Mouse (Mus musculus) heart, embryonic 14.5 days (tissue): Measurements from ENCODE around the gene Tgfbr2. TPM values are rescaled to one million over a fixed set of nuclear protein-coding genes. Genes with fewer than 3 reads are reported as not detected.

Source experiments
- ATAC-seq: fragments of 200-750 bp; cut with Nextera tagmentation; 2 replicates; pipeline ENCODE4 v1.8.0; 2017; ENCODE audit warnings: low read depth, moderate TSS enrichment; ENCODE audit not compliant: insufficient number of reproducible peaks, insufficient read depth, low FRiP score
- H3K27ac ChIP-seq, 2 experiments: fragments of 200-500 bp in 1 of 2; fragments of 300-500 bp in 1 of 2; sonication (generic) in 1 of 2; replicated peaks in 1 of 2; 2 replicates each; pipeline ENCODE4 v1.5.1; 2012 to 2014; ENCODE audit warnings: low read depth in 2 of 2, low read length in 2 of 2, control low read depth in 1 of 2, mild to moderate bottlenecking in 1 of 2, mixed read lengths in 1 of 2; ENCODE audit not compliant: control insufficient read depth in 1 of 2, insufficient read depth in 1 of 2
- H3K27me3 ChIP-seq: fragments of 300-500 bp; sonication (generic); 2 replicates; pipeline ENCODE4 v1.6.1; 2014; ENCODE audit warnings: mild to moderate bottlenecking, low read length, control low read depth; ENCODE audit not compliant: control insufficient read depth, insufficient read depth
- H3K36me3 ChIP-seq: fragments of 300-500 bp; sonication (generic); 2 replicates; pipeline ENCODE4 v1.6.1; 2014; ENCODE audit warnings: mild to moderate bottlenecking, control low read depth, low read length, mixed read lengths; ENCODE audit not compliant: control insufficient read depth, insufficient read depth
- H3K4me1 ChIP-seq, 2 experiments: fragments of 200-500 bp in 1 of 2; fragments of 300-500 bp in 1 of 2; sonication (generic) in 1 of 2; 2 replicates each; pipeline ENCODE4 v1.6.1; 2012 to 2014; ENCODE audit warnings: low read length in 2 of 2, control low read depth in 1 of 2, mixed read lengths in 1 of 2; ENCODE audit not compliant: control insufficient read depth in 2 of 2, insufficient read depth in 2 of 2
- H3K4me2 ChIP-seq: fragments of 300-500 bp; sonication (generic); 2 replicates; pipeline ENCODE4 v1.6.1; 2014; ENCODE audit warnings: mild to moderate bottlenecking, low read length
- H3K4me3 ChIP-seq, 2 experiments: fragments of 200-500 bp in 1 of 2; fragments of 300-500 bp in 1 of 2; sonication (generic) in 1 of 2; 2 replicates each; pipeline ENCODE4 v1.5.1; 2012 to 2014; ENCODE audit warnings: low read length in 2 of 2, mild to moderate bottlenecking in 2 of 2, control low read depth in 1 of 2, low read depth in 1 of 2, moderate library complexity in 1 of 2; ENCODE audit not compliant: control insufficient read depth in 1 of 2, insufficient read depth in 1 of 2
- H3K9ac ChIP-seq: fragments of 300-500 bp; sonication (generic); 2 replicates; pipeline ENCODE4 v1.6.1; 2014; ENCODE audit warnings: mild to moderate bottlenecking, low read length
- H3K9me3 ChIP-seq: fragments of 300-500 bp; sonication (generic); 2 replicates; pipeline ENCODE4 v1.6.1; 2016; ENCODE audit warnings: low read length, control low read depth; ENCODE audit not compliant: control insufficient read depth
- WGBS: fragments of 180-500 bp; shearing (Covaris S2); extraction: QIAGEN DNeasy Blood & Tissue Kit; methylation state at CpG from one replicate; pipeline ENCODE4 v1.1.7; 2014; 5-methylcytosine and 5-hydroxymethylcytosine counted together
- polyA plus RNA-seq: library from polyadenylated mRNA; unstranded; fragments of >200 nt; fragmentation: Nextera tagmentation; extraction: Ambion mirVana; gene quantifications from 2 replicates; pipeline ENCODE4 v1.2.1, GENCODE M21; 2014

The Tgfbr2 gene
- polyA plus RNA-seq, 1 experiment from 2014 or later, result 24.6 TPM

- ATAC-seq, result no peak
- no peak overlapping the region for H3K27ac ChIP-seq
These were observed 56.8 kb downstream of the Tgfbr2 start for GRCm38 (mm10) chr9:116118332-116118872.

GRCm38 (mm10) chr9:116115875-116116274 is 59.3 kb downstream of the Tgfbr2 start:
- H3K36me3 ChIP-seq, result peaks cover 43% of the 10 kb centered on the region
- H3K27ac ChIP-seq, result no peak overlapping the region
- H3K27me3 ChIP-seq, result no peaks in the 10 kb centered on the region
- H3K9me3 ChIP-seq, result no peaks in the 10 kb centered on the region
- 88% methylated on average over 7 of the region's 7 CpGs for WGBS
- H3K4me2 ChIP-seq, result no peak overlapping the region
- ATAC-seq, result no peak
- no peak overlapping the region for H3K4me3 ChIP-seq
- peaks cover 0 to 6% of the 10 kb centered on the region in 2 experiments; a peak in 1 of 4 replicates for H3K4me1 ChIP-seq
- no peak overlapping the region for H3K9ac ChIP-seq

More at GRCm38 (mm10) chr9:116118332-116118872, 56.8 kb downstream of the Tgfbr2 start:
- no peak overlapping the region for H3K9ac ChIP-seq
- no peak overlapping the region for H3K4me3 ChIP-seq
- peaks cover 41% of the 10 kb centered on the region for H3K36me3 ChIP-seq
- no peaks in the 10 kb centered on the region for H3K9me3 ChIP-seq
- WGBS, result 80% methylated on average over 8 of the region's 8 CpGs
- H3K27me3 ChIP-seq, result no peaks in the 10 kb centered on the region
- peaks cover 4 to 11% of the 10 kb centered on the region in 2 experiments; a peak in 3 of 4 replicates for H3K4me1 ChIP-seq
- H3K4me2 ChIP-seq, result no peak overlapping the region

GRCm38 (mm10) chr9:116114339-116114738 is 60.8 kb downstream of the Tgfbr2 start:
- ATAC-seq, result no peak
- H3K36me3 ChIP-seq, result peaks cover 42% of the 10 kb centered on the region
- H3K9me3 ChIP-seq, result no peaks in the 10 kb centered on the region
- 0 out of 4 replicates have a peak, but pooled peaks cover 0 to 4% of the 10 kb centered on the region in 2 experiments for H3K4me1 ChIP-seq
- no peak overlapping the region for H3K27ac ChIP-seq
- H3K4me2 ChIP-seq, result no peak overlapping the region
- H3K27me3 ChIP-seq, result no peaks in the 10 kb centered on the region
- H3K4me3 ChIP-seq, result no peak overlapping the region
- 49% methylated on average over 4 of the region's 4 CpGs for whole genome bisulfite sequencing
- no peak overlapping the region for H3K9ac ChIP-seq

- Histone ChIP-seq H3K4me2 (no peak overlapping the region), H3K9ac (no peak overlapping the region), H3K36me3 (peaks cover 52% of the 10 kb centered on the region), H3K4me1 (0 out of 4 replicates have a peak, but pooled peaks cover 0 to 4% of the 10 kb centered on the region in 2 experiments), H3K4me3 (no peak overlapping the region), H3K27me3 (no peaks in the 10 kb centered on the region), H3K9me3 (peaks cover 2% of the 10 kb centered on the region; the same call in 1 of the 2 replicates), H3K27ac (no peak overlapping the region)
- 81% methylated on average over 9 of the region's 9 CpGs for WGBS
- no peak for ATAC-seq
These were observed 63.8 kb downstream of the Tgfbr2 start for GRCm38 (mm10) chr9:116111149-116111970.

GRCm38 (mm10) chr9:116108729-116109128 is 66.4 kb downstream of the Tgfbr2 start:
- ATAC-seq, result no peak
- Histone ChIP-seq H3K4me3 (no peak overlapping the region), H3K9ac (no peak overlapping the region), H3K36me3 (peaks cover 63% of the 10 kb centered on the region), H3K4me2 (no peak overlapping the region), H3K27me3 (no peaks in the 10 kb centered on the region), H3K4me1 (0 out of 4 replicates have a peak, but pooled peaks cover 0 to 4% of the 10 kb centered on the region in 2 experiments), H3K9me3 (peaks cover 5% of the 10 kb centered on the region; the same call in 1 of the 2 replicates), H3K27ac (no peak overlapping the region)
- 59% methylated on average over 2 of the region's 2 CpGs for WGBS

DNA sequence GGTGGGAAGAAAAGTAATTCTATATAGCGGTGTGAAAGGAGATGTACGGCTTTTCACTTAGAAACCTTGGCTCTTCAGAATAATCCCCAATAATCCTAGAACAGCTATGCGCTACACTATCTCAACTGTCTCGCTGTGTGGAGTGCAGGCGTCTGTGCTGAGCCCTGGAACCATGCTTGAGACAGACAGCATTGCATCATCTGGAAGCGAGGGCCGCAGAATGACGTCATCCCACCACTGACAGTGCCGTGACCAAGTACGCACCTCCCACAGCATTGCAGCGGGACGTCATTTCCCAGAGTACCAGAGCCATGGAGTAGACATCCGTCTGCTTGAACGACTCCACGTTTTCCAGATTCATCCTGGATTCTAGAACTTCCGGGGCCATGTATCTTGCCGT is 70.4 kb downstream of the Tgfbr2 start:
- H3K9me3 ChIP-seq, result peaks cover 5% of the 10 kb centered on the region; the same call in 1 of the 2 replicates
- no peaks in the 10 kb centered on the region for H3K4me1 ChIP-seq
- ATAC-seq, result no peak
- H3K4me3 ChIP-seq, result no peak overlapping the region
- H3K4me2 ChIP-seq, result no peak overlapping the region
- no peak overlapping the region for H3K27ac ChIP-seq
- H3K27me3 ChIP-seq, result no peaks in the 10 kb centered on the region
- 80% methylated on average over 17 of the region's 17 CpGs for WGBS
- peaks cover 68% of the 10 kb centered on the region for H3K36me3 ChIP-seq
- H3K9ac ChIP-seq, result no peak overlapping the region

GRCm38 (mm10) chr9:116101842-116102241 is 73.3 kb downstream of the Tgfbr2 start:
- ATAC-seq, result no peak
- H3K27ac ChIP-seq, result no peak overlapping the region
- H3K9ac ChIP-seq, result no peak overlapping the region
- 50% methylated on average over 11 of the region's 11 CpGs for whole genome bisulfite sequencing
- H3K9me3 ChIP-seq, result peaks cover 5% of the 10 kb centered on the region; the same call in 1 of the 2 replicates
- no peak overlapping the region for H3K4me2 ChIP-seq
- H3K4me1 ChIP-seq, result peaks cover 5 to 9% of the 10 kb centered on the region in 2 experiments
- peaks cover 45% of the 10 kb centered on the region for H3K36me3 ChIP-seq
- H3K27me3 ChIP-seq, result no peaks in the 10 kb centered on the region
- H3K4me3 ChIP-seq, result no peak overlapping the region
